Mouse (Mus musculus): ENCODE data around the gene Gm7903. TPM values are rescaled to one million over a fixed set of nuclear protein-coding genes. Genes with fewer than 3 reads are reported as not detected.

Gm7903 gene
- total RNA-seq (2023): not detected

GRCm38 (mm10) chrX:135433535-135433934, at the start of gene Gm7903:
TSS of gene Gm7903 (plus strand) at chrX:135433835.

Other genes with a start within 250 kb of the Gm7903 start
- gene Tceal6, start 223.1 kb upstream of the Gm7903 start, total RNA-seq (2023): not detected
- gene Pramel3, start 131.5 kb upstream of the Gm7903 start, total RNA-seq (2023): not detected
- not detected for gene Gm5128, start 60.6 kb upstream of the Gm7903 start, total RNA-seq (2023)
- gene AV320801, start 60.8 kb downstream of the Gm7903 start, total RNA-seq (2023): not detected
- gene Nxf7, start 164.9 kb downstream of the Gm7903 start, total RNA-seq (2023): not detected
- not detected for gene Prame, start 193.9 kb downstream of the Gm7903 start, total RNA-seq (2023)

Data from CD4-positive naive resting alpha-beta T cell, adult 76 days (primary cell).